Mouse (Mus musculus): ENCODE measurements around the gene Gsdma3.
"Not testable (repeated sequence)": the region's sequence is repeated elsewhere in the genome, so short reads cannot be mapped to it uniquely, and the experiment has no call there.

Gene Gsdma3

DNA sequence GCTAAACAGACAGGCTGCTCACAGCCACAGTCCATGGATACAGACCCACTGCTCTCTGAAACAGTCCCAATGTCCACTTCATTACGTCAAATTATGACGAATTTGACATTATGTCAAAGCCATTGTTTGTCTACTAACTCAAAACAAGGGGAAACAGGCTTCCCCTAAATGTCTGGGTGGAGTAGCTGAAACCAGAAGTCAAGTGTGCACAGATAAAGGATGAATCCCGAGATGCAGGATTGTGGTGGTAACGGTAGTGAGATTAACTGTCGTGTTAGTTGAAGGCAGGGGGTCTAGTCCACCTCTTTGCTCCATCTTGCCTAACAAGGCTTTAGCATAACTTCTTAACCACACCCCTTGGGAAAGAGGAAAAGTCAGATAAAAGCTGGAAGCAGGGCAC lies 46.3 kb downstream of the Gsdma3 start:
- no peak for DNase-seq

DNA sequence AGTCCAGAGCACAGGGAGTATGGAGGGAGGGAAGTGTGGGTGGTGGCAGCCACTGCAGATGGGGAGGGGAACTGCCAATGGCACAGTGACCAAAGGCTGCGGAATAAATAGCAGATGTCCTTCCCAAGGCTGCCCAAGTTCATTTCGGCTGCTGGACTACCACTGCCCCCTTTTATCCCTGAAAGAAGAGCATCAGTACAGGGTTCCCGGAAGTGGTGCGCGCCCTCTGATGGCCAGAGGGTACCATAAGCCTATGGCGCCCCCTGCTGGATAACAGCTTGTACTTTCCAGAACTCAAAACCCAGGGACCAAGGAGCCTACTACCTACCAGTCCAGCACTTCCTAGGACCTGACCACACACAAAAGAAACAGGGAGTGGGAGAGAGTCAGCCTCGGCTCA lies 47.0 kb downstream of the Gsdma3 start:
- DNase-seq, result peak; percentile 77 to 78

- no peak for DNase-seq
Measured at GRCm38 (mm10) chr11:98675829-98676363, 49.7 kb downstream of the Gsdma3 start.

DNA sequence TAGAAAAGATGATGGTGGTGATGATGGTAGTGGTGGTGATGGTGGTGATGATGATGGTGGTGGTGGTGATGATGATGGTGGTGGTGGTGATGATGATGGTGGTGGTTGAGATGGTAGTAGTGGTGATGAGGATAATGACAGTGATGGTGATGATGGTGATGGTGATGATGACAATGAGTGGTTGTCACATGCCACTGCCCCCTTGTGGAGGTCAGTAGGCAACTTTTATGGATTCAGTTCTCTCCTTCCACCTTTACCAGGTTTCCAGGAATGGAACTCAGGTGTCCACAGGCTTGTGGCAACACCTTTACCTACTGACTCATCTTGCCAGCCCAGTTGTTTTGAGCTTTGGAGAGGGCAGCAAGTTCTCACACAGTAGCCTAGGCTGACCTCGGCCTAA lies 53.9 kb downstream of the Gsdma3 start:
- DNase-seq, result no peak

DNA sequence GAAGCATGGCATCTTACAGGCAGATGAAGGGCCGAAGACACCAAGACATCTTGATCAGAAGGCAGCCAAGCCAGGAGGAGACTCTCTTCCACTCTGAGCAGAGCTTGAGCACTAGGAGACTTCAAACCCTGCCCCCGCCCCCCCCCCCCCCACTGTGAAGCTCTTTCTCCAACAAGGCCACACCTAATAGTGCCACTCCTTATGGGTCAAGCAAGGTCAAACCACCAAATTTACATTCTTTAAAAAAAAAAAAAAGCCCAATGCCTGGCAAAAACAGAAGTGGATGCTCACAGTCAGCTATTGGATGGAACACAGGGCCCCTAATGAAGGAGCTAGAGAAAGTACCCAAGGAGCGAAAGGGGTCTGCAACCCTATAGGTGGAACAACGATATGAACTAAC lies 54.4 kb downstream of the Gsdma3 start:
- not testable (repeated sequence) for DNase-seq

GRCm38 (mm10) chr11:98681186-98681585 lies 55.0 kb downstream of the Gsdma3 start:
- no peak for DNase-seq

- peak; percentile 94 to 96 for DNase-seq
Measured at GRCm38 (mm10) chr11:98681786-98682745, 55.9 kb downstream of the Gsdma3 start, which contains the start of gene Psmd3. Psmd3 (plus strand) TSS chr11:98682554.

DNA sequence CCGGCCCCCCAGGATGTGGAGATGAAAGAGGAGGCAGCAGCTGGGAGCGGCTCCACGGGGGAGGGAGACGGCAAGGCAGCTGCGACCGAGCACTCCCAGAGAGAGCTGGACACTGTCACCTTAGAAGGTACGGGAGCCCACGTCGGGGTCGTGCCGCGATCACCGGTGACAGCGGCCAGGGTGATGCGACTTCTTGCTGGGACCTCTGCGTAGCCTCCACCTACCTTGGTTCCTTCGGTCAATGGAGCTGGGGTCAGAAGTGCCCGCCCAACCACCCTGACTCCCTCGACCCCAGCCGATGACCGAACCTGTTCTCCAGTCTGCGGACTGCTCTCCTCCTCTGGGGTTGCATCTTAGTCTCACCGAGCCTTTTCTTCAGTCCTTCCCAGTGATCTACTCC lies 56.7 kb downstream of the Gsdma3 start:
- DNase-seq, result no peak

DNA sequence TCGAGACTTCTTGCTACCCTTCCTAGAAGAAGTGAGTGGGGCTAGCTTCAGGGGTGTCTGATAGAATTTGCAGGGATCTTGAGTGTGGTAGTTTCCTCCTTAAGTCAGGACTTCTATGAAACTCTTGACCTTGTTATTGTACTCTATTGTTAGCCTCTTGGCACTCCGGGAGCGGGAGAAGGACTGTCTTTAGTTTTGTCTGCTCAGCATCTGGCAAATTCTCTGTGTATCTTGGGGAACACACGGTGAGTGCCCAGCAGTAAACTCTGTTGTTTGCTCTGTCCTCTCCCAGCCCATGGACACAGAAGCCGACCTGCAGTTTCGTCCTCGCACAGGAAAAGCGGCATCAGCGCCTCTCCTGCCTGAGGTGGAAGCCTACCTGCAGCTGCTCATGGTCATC lies 59.5 kb downstream of the Gsdma3 start:
- DNase-seq, result no peak

DNA sequence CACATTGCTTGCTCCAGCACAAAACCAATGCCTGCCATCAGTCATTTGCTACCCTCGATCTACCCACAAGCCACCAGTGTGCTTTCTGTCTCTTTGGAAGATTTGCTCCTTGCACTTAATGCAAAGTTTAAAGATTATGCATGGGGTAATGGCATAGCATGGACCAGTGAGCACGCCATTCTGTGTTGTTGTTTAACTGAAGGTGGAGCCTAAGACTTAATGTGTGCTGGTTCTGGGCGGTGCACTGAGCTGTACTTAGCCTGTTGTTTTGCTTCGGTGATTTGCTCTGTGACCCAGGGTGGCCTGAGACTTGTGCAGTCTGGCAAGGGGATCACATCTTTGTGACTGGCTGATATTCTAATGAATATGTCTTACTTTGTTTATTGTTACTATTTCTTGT lies 60.8 kb downstream of the Gsdma3 start:
- no peak for DNase-seq
